Mouse (Mus musculus) bone marrow macrophage, adult 2 months (primary cell): ENCODE results near the gene Arfgef3.

Experiments
- CTCF ChIP-seq: IDR thresholded peaks from 2 replicates; pipeline ENCODE4 v1.5.1; 2012; ENCODE audit warnings: low read depth, mild to moderate bottlenecking, low read length, moderate library complexity
- POLR2A ChIP-seq: IDR thresholded peaks from 2 replicates; pipeline ENCODE4 v1.6.1; 2012; ENCODE audit warnings: mild to moderate bottlenecking, low read depth, low read length, borderline replicate concordance

GRCm38 (mm10) chr10:18769909-18770308 lies 26.2 kb upstream of the Arfgef3 start:
- TF ChIP-seq POLR2A (no peak), CTCF (no peak; the same call in 1 of the 2 replicates)
